Comparison of ENCODE assay signal across 12 mouse cellular contexts in the genomic region with DNA sequence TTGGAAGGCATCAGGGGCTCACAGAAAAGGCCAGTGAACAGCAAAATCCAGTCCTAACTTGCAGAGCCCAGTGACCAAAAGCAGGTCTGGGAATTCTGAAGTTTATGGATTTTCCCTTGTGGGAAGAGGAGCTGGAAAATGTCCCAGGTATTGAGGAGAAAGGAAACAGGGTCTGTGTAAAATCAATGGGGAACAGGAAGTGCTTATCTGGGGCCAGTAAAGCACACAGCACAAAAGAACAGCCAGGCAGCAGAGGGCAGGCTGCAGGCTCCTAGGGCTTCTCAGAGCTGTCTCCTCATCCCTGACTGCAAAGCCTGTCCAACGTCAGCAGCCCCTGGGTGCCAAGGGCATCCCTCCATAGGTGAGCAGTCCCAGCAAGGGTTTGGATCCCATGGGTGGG. TPM values are rescaled to one million over a fixed set of nuclear protein-coding genes. Genes with fewer than 3 reads are reported as not detected.
A peak's percentile ranks its signal among the peaks of the same experiment; 100 is the strongest.
DNase-seq lines count a peak whose midpoint lies in the region; ATAC-seq and TF ChIP-seq lines count a peak whose summit lies in the region.
"Had no signal": no experiment of that assay in that cellular context is flagged by ENCODE, and none has a peak within 500 bp of the region (broad histone marks: within the 10 kb centered on the region; RNA-seq: fewer than 3 reads in every experiment).

No protein-coding gene starts in this region.

- no peak for ATAC-seq in hindbrain, embryonic 12.5 days (ENCODE audit: low FRiP score)
- no peak for ATAC-seq in hindbrain, embryonic 11.5 days (ENCODE audit: low FRiP score)
- no peak for ATAC-seq in embryonic facial prominence, embryonic 12.5 days (ENCODE audit: insufficient number of reproducible peaks, insufficient read depth, low FRiP score, low TSS enrichment)
- ATAC-seq in hindbrain, postnatal 0 days, result no peak
- no peak for ATAC-seq in liver, embryonic 12.5 days

- H3K4me1 ChIP-seq in hindbrain, embryonic 12.5 days, result 0 out of 2 replicates have a peak, but pooled peaks cover 3% of the 10 kb centered on the region
- H3K4me1 ChIP-seq in hindbrain, embryonic 11.5 days (replicated peaks; ENCODE audit: control insufficient read depth, insufficient read depth, low read length), result no peaks in the 10 kb centered on the region
- peaks cover 49% of the 10 kb centered on the region for H3K4me1 ChIP-seq in embryonic facial prominence, embryonic 12.5 days
- H3K4me1 ChIP-seq in hindbrain, postnatal 0 days (ENCODE audit: insufficient read depth, low read length), result 0 out of 2 replicates have a peak, but pooled peaks cover 2% of the 10 kb centered on the region
- peaks cover 28% of the 10 kb centered on the region for H3K4me1 ChIP-seq in liver, embryonic 12.5 days

- WGBS in hindbrain, embryonic 12.5 days, result 23% methylated on average over 1 of the region's 1 CpGs
- WGBS in hindbrain, embryonic 11.5 days, result 17% methylated on average over 1 of the region's 1 CpGs
- 16% methylated on average over 1 of the region's 1 CpGs for WGBS in embryonic facial prominence, embryonic 12.5 days
- 4% methylated on average over 1 of the region's 1 CpGs for WGBS in hindbrain, postnatal 0 days
- WGBS in liver, embryonic 12.5 days (ENCODE audit: insufficient replicate concordance), result 0% methylated on average over 1 of the region's 1 CpGs

- H3K4me2 ChIP-seq in hindbrain, embryonic 12.5 days (replicated peaks), result no peak overlapping the region
- H3K4me2 ChIP-seq in hindbrain, embryonic 11.5 days (replicated peaks; ENCODE audit: low read depth, low read length), result no peak overlapping the region
- H3K4me2 ChIP-seq in embryonic facial prominence, embryonic 12.5 days (replicated peaks), result no peak overlapping the region
- H3K4me2 ChIP-seq in hindbrain, postnatal 0 days (ENCODE audit: low read depth, low read length), result no peak overlapping the region
- H3K4me2 ChIP-seq in liver, embryonic 12.5 days, result no peak overlapping the region

- DNase-seq in hindbrain, embryonic 11.5 days (ENCODE audit: low spot score), result no peak
- no peak for DNase-seq in hindbrain, postnatal 0 days (ENCODE audit: low spot score)
- no peak for DNase-seq in cerebellum, postnatal 4 days (ENCODE audit: low spot score in 2 of 2)
- DNase-seq in left cerebral cortex, adult 11 months (ENCODE audit: low spot score), result no peak
- DNase-seq in ovary, postnatal 36 days (ENCODE audit: low spot score), result no peak
- DNase-seq: cerebellum, adult 9-10 months; gastrocnemius, postnatal 14 days; right cerebral cortex, postnatal 4 days had no signal

- no peak overlapping the region for H3K9ac ChIP-seq in hindbrain, embryonic 12.5 days
- H3K9ac ChIP-seq in hindbrain, embryonic 11.5 days (ENCODE audit: low read depth, low read length), result no peak overlapping the region
- H3K9ac ChIP-seq in embryonic facial prominence, embryonic 12.5 days, result no peak overlapping the region
- H3K9ac ChIP-seq in hindbrain, postnatal 0 days (replicated peaks; ENCODE audit: low read length), result no peak overlapping the region
- H3K9ac ChIP-seq in liver, embryonic 12.5 days, result no peak overlapping the region

- no peak overlapping the region for H3K4me3 ChIP-seq in hindbrain, embryonic 12.5 days
- no peak overlapping the region for H3K4me3 ChIP-seq in hindbrain, embryonic 11.5 days (ENCODE audit: low read depth, low read length)
- H3K4me3 ChIP-seq in embryonic facial prominence, embryonic 12.5 days, result no peak overlapping the region
- H3K4me3 ChIP-seq in hindbrain, postnatal 0 days (ENCODE audit: low read length), result no peak overlapping the region
- no peak overlapping the region for H3K4me3 ChIP-seq in liver, embryonic 12.5 days
- H3K4me3 ChIP-seq: myocyte had no signal

- peak; percentile 40 for TF ChIP-seq CTCF in hindbrain, postnatal 0 days (IDR thresholded peaks at IDR 0.05; ENCODE audit: low read depth)

- H3K36me3 ChIP-seq in hindbrain, embryonic 12.5 days, result no peaks in the 10 kb centered on the region
- no peaks in the 10 kb centered on the region for H3K36me3 ChIP-seq in hindbrain, embryonic 11.5 days (ENCODE audit: control insufficient read depth, insufficient read depth, low read length)
- no peaks in the 10 kb centered on the region for H3K36me3 ChIP-seq in embryonic facial prominence, embryonic 12.5 days
- H3K36me3 ChIP-seq in hindbrain, postnatal 0 days (ENCODE audit: insufficient read depth, low read length), result no peaks in the 10 kb centered on the region
- H3K36me3 ChIP-seq in liver, embryonic 12.5 days, result no peaks in the 10 kb centered on the region

- H3K27me3 ChIP-seq in hindbrain, embryonic 12.5 days, result no peaks in the 10 kb centered on the region; the same call in 1 of the 2 replicates
- H3K27me3 ChIP-seq in hindbrain, embryonic 11.5 days (ENCODE audit: control insufficient read depth, insufficient read depth, low read length), result no peaks in the 10 kb centered on the region
- H3K27me3 ChIP-seq in embryonic facial prominence, embryonic 12.5 days, result no peaks in the 10 kb centered on the region
- no peaks in the 10 kb centered on the region for H3K27me3 ChIP-seq in hindbrain, postnatal 0 days (ENCODE audit: insufficient read depth, low read length)
- no peaks in the 10 kb centered on the region for H3K27me3 ChIP-seq in liver, embryonic 12.5 days (replicated peaks)

- H3K27ac ChIP-seq in hindbrain, embryonic 12.5 days, result peak overlapping the region; percentile 24; the same call in 1 of the 2 replicates
- H3K27ac ChIP-seq in hindbrain, embryonic 11.5 days (ENCODE audit: low read depth, low read length), result no peak overlapping the region
- H3K27ac ChIP-seq in embryonic facial prominence, embryonic 12.5 days, result peak overlapping the region; percentile 83
- H3K27ac ChIP-seq in hindbrain, postnatal 0 days, result no peak overlapping the region
- H3K27ac ChIP-seq in liver, embryonic 12.5 days, result peak overlapping the region; percentile 50; the same call in 1 of the 2 replicates

- no peaks in the 10 kb centered on the region for H3K9me3 ChIP-seq in hindbrain, embryonic 12.5 days (replicated peaks)
- H3K9me3 ChIP-seq in hindbrain, embryonic 11.5 days (ENCODE audit: control insufficient read depth, low read length), result no peaks in the 10 kb centered on the region
- no peaks in the 10 kb centered on the region for H3K9me3 ChIP-seq in embryonic facial prominence, embryonic 12.5 days
- no peaks in the 10 kb centered on the region for H3K9me3 ChIP-seq in hindbrain, postnatal 0 days (ENCODE audit: low read length)
- H3K9me3 ChIP-seq in liver, embryonic 12.5 days (replicated peaks), result no peaks in the 10 kb centered on the region

RNA-seq across cellular contexts. Expression of a gene that starts 46.2 kb away (rescaled TPM):
- 38.8 and 39.2 TPM in 2 replicates for polyA plus RNA-seq in hindbrain, embryonic 12.5 days (2016; fragmentation: Nextera tagmentation; extraction: Ambion mirVana)
- polyA plus RNA-seq in hindbrain, embryonic 11.5 days (2014; fragmentation: Nextera tagmentation; extraction: Ambion mirVana), result 41.5 and 42.3 TPM in 2 replicates
- polyA plus RNA-seq in embryonic facial prominence, embryonic 12.5 days (2016; fragmentation: Nextera tagmentation; extraction: Ambion mirVana), result 23.8 and 24.6 TPM in 2 replicates
- total RNA-seq in hindbrain, postnatal 0 days (2014; rRNA removed), result 28.5 and 29.8 TPM in 2 replicates
- polyA plus RNA-seq in hindbrain, postnatal 0 days (2015; fragmentation: Nextera tagmentation; extraction: Ambion mirVana), result 36.3 and 36.4 TPM in 2 replicates
- polyA plus RNA-seq in liver, embryonic 12.5 days (2016; fragmentation: Nextera tagmentation; extraction: Ambion mirVana), result 17.8 and 18.8 TPM in 2 replicates

Comparison
In these comparisons a context has a peak if more than half of its experiments do, and no peak if none do; other contexts are left out.
1. H3K27ac ChIP-seq: peak in hindbrain, embryonic 12.5 days (single experiment), embryonic facial prominence, embryonic 12.5 days (single experiment) and liver, embryonic 12.5 days (single experiment); none in hindbrain, embryonic 11.5 days (single experiment) and hindbrain, postnatal 0 days (single experiment).